Mouse (Mus musculus) central nervous system, embryonic 18 days (tissue): Measurements from ENCODE around the gene Qser1. TPM values are rescaled to one million over a fixed set of nuclear protein-coding genes. Genes with fewer than 3 reads are reported as not detected.

Source experiments
- polyA plus RNA-seq: library from polyadenylated mRNA; depleted of rRNA; stranded (reverse); fragments of >200 nt; gene quantifications from 2 replicates; pipeline ENCODE4 v1.2.3, GENCODE M21; 2012; rRNA removed

Gene Qser1
- 13.9 and 15.4 TPM in 2 replicates for polyA plus RNA-seq

DNA sequence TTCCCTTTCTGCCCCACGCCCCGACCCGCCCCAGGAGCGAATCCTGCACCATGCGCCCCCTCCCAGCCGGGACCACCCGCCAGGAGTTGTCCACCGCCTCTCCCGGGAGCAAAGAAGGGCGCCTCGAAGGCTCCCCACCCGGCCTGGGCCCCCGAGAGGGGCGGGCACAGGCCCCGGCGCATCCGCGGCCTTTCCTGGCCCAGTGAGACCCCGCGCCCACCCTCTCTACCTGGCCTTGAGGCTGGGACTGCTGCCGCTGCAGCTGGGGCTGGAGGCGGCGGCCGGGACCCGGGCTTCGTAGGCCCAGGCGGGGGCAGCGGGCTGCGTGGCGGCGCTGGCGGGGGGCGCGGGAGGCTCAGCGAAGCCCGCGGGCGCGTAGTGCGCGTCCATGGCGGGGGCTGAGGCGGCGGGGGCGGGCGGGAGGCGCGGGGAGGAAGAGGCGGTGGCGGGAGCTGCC is at the start of gene Qser1:
Gene Qser1 (minus strand): TSS at position 390 of the 457 bp plus-strand sequence.

DNA sequence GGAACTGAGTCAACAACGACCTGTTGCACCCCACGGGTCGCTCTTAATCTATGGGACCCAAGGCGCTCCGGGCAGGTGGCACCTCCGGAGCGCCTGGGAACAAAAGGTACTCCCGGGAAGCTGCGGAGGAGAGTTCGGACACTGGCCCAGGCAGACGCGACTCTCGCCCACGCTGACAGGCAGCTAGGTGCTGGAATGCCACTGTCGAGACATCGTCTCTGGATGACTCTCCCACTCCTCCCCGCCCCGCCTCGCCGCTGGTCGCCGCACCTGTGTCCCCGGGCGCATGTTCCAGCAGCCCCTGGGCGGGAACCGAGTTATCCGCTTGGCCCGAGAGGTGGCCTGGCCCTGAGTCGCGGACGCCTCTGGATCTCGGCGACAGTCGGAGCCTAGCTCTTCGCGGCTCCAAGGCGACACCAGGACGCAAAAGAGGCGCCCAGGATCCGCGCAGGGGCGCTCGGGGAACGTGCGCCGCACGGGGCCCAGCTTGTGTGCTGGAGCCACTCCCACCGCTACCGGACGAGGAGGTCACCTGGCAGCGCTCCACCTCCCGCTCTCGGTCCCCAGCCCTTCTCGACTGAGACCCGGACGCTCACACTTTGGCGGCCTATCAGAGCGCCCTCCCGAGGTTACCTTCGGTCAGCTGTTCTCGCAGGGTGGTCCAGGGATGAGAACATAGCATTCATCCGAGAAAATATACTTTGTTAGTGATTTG is 32.9 kb upstream of the Qser1 start, which contains the start of gene Prrg4:
Gene Prrg4 (minus strand): TSS at position 601 of the 715 bp plus-strand sequence.

DNA sequence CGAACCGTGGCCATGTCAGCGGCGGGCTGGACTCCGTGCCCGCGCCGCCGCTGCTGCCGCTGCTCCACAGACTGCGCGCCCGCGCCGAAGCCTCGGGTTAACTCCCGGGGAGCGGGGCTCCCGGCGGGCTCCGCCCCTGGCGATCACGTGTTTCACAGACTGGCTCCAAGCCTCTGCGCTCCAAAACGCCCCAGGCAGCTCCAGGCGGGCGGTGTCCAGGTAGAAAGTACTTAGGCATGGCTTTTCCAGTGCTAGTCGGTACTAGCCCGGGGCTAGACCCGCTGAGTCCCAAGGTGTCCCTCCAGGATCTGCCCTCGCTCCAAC is 73.9 kb downstream of the Qser1 start, which contains the start of gene Depdc7:
Gene Depdc7 (minus strand): TSS at position 138 of the 324 bp plus-strand sequence.

DNA sequence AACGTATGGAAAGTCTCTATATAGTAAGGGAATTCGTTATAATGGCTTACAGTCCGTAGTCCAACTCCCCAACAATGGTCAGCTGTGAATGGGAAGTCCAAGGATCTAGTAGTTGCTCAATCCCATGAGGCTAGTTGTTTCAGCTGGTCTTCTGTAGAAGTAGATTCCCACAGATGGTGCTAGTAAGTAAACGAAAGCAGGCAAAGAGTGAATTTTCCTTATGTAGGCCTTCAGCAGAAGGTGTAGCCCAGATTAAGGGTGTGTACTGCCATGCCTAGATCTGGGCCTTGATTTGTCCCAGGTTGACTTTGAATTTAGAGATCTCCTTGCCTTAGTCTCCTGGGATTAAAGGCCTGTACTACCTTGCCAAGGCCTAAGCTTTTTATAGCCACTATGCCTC is 100.3 kb downstream of the Qser1 start, which contains the start of gene Pin1rt1:
Gene Pin1rt1 (minus strand): TSS at position 101 of the 400 bp plus-strand sequence.

DNA sequence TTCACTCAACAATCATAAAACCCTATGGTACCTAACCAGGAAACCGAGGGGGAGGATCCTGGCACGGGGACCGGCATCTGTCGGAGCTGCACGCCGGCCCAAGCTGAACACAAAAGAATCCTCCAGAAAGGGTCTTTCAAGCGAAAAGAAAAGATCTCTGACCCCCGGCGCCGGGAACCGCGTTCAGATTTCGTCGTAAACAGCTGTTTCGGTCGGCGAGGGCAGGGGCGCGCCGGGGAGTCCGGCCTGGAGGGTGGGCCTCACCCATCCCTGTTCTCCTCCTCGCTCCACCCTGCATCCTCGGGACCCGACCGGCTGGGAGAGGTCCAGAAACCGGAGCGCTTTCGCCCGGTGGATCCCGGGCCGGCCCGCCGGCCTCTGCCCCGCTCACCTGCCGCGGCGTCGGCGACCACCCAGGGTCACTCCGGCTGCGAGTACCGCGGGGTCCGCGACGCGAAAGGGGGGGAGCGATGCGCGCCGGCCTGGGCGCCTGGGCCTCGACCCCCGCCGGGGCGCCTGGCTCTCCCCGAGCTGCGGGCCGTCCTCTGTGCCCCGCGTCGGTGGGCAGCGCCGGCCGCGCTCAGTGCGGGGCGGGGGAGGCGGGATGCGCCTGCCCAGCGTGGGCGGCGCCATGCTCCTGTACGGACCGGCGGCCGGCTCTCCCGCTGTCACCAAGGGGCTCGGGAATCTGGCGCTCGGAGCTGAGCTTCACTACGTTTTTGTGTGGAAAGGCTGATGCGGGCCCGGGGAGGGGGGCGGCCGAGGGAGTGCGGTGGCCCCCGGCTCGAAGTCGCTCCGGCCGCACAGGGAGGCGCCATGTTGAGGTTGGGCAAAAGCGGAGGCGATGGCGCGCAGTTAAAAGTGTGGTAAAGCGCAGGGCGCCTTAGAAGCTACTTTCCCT is 104.7 kb downstream of the Qser1 start, which contains the start of gene Tcp11l1:
Gene Tcp11l1 (minus strand): TSS at position 585 of the 901 bp plus-strand sequence.

Other genes starting within 250 kb of the Qser1 start
- gene Cstf3, start 226.2 kb downstream of the Qser1 start, polyA plus RNA-seq, result 56.4 and 58.2 TPM in 2 replicates
- gene Tcp11l1, start 104.6 kb downstream of the Qser1 start, polyA plus RNA-seq, result 25.7 and 27.9 TPM in 2 replicates
- 0.07 TPM in 1 of 2 replicates, not detected in the other for gene Pin1rt1, start 100.4 kb downstream of the Qser1 start, polyA plus RNA-seq
- gene Depdc7, start 73.9 kb downstream of the Qser1 start, polyA plus RNA-seq, result 1.3 and 1.6 TPM in 2 replicates
- 0.33 and 0.63 TPM in 2 replicates for gene Prrg4, start 33.1 kb upstream of the Qser1 start, polyA plus RNA-seq
- 4.9 TPM in 2 replicates for gene Ccdc73, start 51.0 kb upstream of the Qser1 start, polyA plus RNA-seq
- gene Eif3m, start 200.3 kb upstream of the Qser1 start, polyA plus RNA-seq, result 119 and 128 TPM in 2 replicates